Mouse (Mus musculus) CD8-positive naive resting alpha-beta T cell, adult 2 months (primary cell): ENCODE measurements at regions not wholly inside any gene's neighbourhood (a gene's known extent, or its start where the extent isn't known, plus 50 kb on each side); places are given as distances from the start of the nearest gene placed in this dataset.
"Not testable (repeated sequence)": the region's sequence is repeated elsewhere in the genome, so short reads cannot be mapped to it uniquely, and the experiment has no call there.

ENCODE experiments used
- DNase-seq, 2 experiments: peaks; one replicate each; pipeline ENCODE4 v3.0.0; 2022; ENCODE audit warnings: low read depth in 2 of 2, low spot score in 2 of 2

DNA sequence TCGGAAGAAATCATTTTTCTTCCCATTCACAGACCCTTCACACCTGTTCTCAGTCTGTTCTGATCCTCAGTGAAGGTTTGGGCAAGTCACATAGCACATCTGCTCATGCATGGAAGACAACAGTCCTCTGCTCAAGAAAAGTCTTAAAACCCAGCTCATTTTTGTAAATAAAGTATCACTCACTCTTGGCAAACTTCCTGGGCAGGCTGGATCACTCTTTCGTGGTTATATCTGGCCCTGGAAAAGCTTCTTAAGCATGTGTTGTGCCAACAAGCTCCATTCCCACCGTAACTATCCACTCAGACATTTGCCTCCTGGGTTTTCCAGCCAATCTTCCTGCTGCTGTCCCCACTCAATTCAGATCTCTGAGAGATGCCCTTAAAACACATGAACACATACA, 103.2 kb upstream of the Cep85l start:
- DNase-seq: no peak

GRCm38 (mm10) chr10:53470200-53470599, 90.5 kb upstream of the Cep85l start:
- DNase-seq: no peak

GRCm38 (mm10) chr10:53469611-53470010, 89.9 kb upstream of the Cep85l start:
- no peak for DNase-seq

DNA sequence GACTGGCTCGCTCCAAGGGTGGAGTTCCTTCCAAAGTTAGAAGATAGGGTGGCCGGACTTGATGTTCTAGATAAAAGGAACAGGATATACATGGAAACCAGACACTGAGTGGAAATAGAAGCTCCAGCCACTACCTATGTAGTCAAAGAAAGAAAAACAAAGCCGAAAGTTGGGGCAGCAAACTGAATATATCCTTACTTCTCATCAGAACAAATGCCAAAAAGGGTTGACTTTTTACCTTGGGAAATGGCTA, 88.5 kb upstream of the Cep85l start:
- no peak for DNase-seq

GRCm38 (mm10) chr10:53467472-53468292, 87.9 kb upstream of the Cep85l start:
- DNase-seq: no peak

GRCm38 (mm10) chr10:53466851-53467250, 87.1 kb upstream of the Cep85l start:
- DNase-seq: no peak

DNA sequence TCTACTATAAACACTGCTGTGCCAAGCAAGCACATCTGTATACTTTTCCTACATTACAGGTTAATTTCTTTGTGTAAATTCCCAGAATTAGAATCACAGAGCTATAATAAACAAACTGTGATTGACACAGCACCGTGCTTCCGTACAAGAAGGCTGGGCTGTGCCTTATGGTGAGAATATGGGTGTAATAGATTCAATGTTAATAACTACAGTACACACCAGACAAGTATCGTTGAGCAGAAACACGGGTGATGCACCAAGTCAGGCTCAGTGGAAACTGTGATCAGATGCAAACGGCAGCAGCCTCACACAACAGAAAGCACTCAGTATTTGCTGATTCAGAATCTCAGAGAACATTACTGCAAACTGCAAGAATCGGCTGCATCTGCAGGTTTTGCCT, 86.5 kb upstream of the Cep85l start:
- no peak for DNase-seq

DNA sequence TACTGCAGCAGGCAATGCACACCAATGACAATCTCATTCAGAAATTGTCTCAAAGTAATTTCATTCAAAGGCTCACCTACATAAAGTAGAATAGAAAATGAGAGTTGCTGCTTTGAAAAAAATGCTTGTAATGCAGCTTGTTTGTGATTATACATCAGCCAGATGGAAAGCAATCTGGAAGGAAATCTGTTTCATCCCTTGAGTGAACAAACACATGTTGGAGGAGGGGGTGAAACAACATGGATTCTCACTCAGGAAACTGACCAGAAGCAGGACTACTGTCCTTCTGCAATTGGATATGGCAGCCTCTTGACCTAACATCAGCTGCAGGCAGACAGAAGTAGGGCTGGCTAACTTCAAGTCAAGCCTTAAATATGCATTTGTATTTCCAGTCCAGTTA, 84.8 kb upstream of the Cep85l start:
- DNase-seq: no peak

DNA sequence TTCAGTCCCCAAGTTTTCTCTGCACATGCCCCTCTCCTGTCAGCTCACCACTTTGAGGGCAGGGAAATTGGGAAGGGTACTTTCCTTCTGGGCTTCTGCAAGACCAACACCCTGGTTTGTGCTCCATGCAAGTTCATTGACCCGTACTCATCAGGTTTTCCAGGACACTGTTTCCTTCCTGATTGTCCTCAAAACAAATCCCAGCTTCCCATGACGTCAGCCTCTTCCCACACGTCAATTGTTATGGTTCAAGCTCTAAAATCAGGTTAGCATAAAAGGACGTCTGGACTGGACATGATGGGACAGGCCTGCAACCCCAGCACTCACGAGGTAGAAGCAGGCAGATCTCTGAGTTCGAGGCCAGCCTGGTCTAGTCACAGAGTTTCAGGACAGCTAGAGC, 84.3 kb upstream of the Cep85l start:
- no peak for DNase-seq

GRCm38 (mm10) chr10:53463471-53463870, 83.7 kb upstream of the Cep85l start:
- DNase-seq: no peak

DNA sequence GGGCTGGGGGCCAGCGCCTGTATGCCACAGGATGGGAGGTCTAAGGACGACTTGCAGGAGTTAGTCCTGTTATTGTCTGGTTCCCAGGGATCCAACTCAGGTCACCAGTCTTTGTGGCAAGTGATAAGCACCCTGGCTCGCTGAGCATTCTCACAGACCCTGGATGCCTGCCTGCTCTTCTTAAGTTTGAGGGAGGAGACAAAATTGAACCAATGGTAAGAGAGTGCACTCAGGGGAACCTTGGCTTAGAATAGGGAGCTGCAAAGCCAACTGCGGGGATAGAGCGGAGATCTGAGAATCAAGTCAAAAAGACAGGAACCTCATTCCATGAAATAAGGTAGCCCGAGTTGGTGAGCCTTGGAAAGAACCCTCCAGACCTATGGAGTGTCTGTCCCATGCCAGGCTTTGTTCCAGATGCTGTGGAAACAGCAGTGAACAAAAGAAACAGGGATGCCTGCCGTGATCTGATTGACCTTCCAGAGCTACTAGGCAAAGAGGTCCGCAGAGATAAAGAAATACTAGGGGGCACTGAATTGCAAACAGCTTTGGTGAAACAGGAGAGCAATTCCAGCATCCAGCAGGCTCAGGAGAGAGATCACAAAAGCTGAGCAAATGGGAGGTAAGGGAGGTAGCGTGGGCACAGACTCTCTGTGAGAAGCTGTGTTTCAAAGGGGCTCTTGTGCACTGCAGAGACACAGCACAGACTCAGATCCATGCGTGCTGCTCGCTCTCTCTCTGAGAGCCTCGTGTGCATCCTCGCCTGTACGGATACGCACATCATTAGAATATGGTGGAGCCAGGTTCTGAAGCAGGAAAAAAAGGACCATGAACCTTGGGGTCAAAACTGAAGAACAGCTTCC, 82.9 kb upstream of the Cep85l start:
- DNase-seq: no peak

DNA sequence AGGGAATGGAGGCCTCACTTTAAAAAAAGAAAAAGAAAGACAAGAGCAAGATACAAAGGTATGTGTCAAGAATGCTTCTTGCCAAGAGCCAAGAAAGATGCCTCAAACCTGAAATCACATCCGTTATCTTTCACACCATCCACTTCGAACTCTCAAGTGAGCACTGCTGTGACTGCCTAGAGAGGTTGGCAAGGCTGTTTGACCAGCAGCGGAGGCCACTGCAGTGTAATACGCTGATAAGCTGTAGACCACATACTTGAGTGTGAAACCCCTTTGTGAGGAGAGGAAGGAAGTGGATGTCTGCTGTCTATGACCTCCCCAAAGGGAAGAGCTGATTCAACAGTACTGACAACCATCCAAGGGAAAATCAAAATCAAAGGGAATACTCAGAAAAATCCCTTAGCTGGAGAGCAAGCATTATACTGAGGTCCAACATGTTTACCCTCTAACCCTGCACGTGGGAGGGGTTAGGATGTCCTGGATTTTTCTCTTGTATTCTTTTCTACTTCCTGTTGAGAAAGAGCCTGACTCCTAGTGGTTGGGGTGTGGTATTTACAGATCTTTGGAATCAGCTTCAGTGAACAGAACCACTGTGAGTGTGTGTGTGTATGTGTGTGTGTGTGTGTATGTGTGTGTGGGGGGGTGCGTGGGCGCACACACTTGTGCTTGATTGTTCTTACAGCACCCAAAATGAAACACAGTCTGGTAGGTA, 81.5 kb upstream of the Cep85l start:
- DNase-seq: peak in 1 of 2 experiments; percentile 4

- DNase-seq: not testable (repeated sequence)
Observed at GRCm38 (mm10) chr10:53459706-53460105, 80.0 kb upstream of the Cep85l start.

DNA sequence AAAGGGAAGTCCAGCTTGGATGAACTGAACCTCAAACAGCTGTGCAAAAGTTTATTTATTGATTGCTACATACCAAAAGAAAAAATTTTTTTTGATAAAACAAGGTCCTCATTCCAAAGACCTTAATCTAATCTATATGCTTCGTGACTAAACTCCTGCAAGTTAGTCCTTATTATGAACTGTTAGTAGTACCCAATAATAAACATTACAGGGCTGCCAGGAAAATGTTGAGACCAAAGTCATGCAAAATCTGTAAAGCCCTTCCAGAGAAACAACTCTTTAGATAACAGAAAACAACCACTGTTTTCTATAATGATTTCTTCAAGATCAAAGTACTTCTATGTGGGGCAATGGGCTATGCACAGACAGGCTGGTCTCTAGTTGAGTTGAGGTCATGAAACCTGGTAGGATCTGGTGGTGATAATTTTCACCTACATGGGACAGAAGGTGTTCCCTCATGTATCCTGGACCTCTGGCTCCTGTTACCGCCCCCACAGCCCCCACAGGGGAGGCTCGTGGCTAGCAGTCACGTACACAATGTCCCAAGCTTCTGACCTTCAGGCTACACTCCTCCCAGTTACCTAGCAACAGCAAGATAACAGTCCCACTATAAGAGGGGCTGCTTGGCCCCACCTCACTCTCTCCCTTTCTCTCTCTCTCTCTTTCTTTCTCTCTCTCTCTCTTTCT, 76.4 kb upstream of the Cep85l start:
- no peak for DNase-seq

- DNase-seq: no peak
Observed at GRCm38 (mm10) chr10:53444789-53445188, 65.0 kb upstream of the Cep85l start.

- no peak for DNase-seq
Observed at GRCm38 (mm10) chr10:53443443-53443842, 63.7 kb upstream of the Cep85l start.

GRCm38 (mm10) chr10:53442912-53443311, 63.2 kb upstream of the Cep85l start:
- DNase-seq: no peak

GRCm38 (mm10) chr10:53440251-53440650, 60.5 kb upstream of the Cep85l start:
- no peak for DNase-seq

GRCm38 (mm10) chr10:53438388-53438787, 58.6 kb upstream of the Cep85l start:
- no peak for DNase-seq

- no peak for DNase-seq
Observed at GRCm38 (mm10) chr10:53437724-53438123, 58.0 kb upstream of the Cep85l start.

DNA sequence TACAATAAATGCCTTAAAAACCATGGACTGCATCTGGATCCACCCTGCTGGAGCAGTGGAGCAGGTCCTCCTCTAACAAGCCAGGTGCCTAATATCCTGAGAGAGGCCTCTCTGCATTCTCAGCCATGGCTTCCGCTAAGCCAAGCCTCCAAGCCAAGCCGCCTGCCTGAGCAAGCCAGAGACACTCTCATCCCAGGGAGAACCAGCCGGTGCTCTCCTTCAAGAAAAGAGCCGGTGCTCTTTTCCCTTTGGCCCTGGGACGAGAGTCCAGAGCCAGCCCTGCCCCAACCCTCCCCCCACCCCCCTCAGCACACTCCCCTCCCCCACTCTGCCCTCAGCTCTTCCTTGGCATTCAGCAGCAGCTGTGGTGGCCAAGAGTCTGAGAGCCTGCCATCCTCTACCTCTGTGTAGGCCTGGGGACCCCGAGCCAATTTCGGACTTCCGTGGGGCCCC, 56.3 kb upstream of the Cep85l start:
- no peak for DNase-seq
